Comparison of ENCODE assay signal across 8 mouse cellular contexts in the genomic region with DNA sequence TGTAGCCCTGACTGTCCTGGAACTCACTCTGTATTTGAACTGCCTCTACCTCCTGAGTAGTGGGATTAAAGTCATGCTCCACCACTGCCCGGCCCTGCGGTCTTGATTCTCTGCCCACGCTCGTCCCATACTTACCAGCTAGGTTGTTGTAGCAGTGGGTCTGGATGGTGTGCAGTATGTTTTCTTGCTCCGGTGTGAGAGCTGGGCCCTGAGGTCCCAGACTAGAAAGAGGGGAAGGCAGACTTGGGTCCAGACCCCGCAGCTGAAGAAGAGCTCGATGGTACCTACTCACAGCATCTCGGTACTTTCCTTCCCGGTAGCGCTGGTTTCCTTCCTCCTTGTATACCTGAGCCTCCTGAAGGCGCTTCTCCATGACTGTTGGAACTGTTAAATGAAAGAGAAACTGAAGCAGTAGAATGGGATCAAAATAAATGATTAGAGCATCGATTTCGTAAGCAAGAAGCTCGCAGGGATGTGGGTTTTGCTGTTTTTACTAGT. TPM values are rescaled to one million over a fixed set of nuclear protein-coding genes. Genes with fewer than 3 reads are reported as not detected.
DNase-seq lines count a peak whose midpoint lies in the region; ATAC-seq and TF ChIP-seq lines count a peak whose summit lies in the region.

No protein-coding gene starts in this region.

- peak; percentile 34 for DNase-seq in CD4-positive, CD25-positive, alpha-beta regulatory T cell, adult 2 months (ENCODE audit: low read depth, low spot score)
- DNase-seq in neural tube, embryonic 11.5 days (ENCODE audit: low spot score): no peak
- no peak for DNase-seq in neural tube, embryonic 10.5 days (ENCODE audit: extremely low spot score, low spot score)
- DNase-seq in limb, embryonic 10.5 days (ENCODE audit: low spot score): no peak
- no peak for DNase-seq in left cerebral cortex, adult 18-20 months (ENCODE audit: low spot score in 2 of 2)
- DNase-seq in left cerebral cortex, postnatal 10 days (ENCODE audit: extremely low spot score in 1 of 2, low spot score in 2 of 2): no peak

- intact Hi-C loops in left cerebral cortex, postnatal 10 days (cut with DNase I): loop anchor here (5.0 kb wide), 1 partner anchor 46 kb away; the partner anchor contains the start of genes Tmem179b and Tmem223

- 31% methylated on average over 14 of the region's 14 CpGs for WGBS in neural tube, embryonic 11.5 days
- WGBS in limb, embryonic 10.5 days: 31% methylated on average over 14 of the region's 14 CpGs
- 4% methylated on average over 14 of the region's 14 CpGs for WGBS in small intestine, adult 2 months

- no peak for TF ChIP-seq POLR2A in small intestine, adult 2 months (IDR thresholded peaks at IDR 0.05; ENCODE audit: low read depth, low read length)

- no peak for TF ChIP-seq CTCF in small intestine, adult 2 months (IDR thresholded peaks at IDR 0.05; ENCODE audit: extremely low read depth, insufficient read length, insufficient replicate concordance, low read depth, low read length)

- H3K4me2 ChIP-seq in neural tube, embryonic 11.5 days (ENCODE audit: low read depth): peak overlapping the region; percentile 98

- H3K27ac ChIP-seq in neural tube, embryonic 11.5 days (ENCODE audit: low read depth, low read length): peak overlapping the region; percentile 98
- peak overlapping the region; percentile 96 for H3K27ac ChIP-seq in limb, embryonic 10.5 days
- peak overlapping the region; percentile 96 for H3K27ac ChIP-seq in small intestine, adult 2 months (ENCODE audit: insufficient read depth, low read depth, low read length)

- H3K36me3 ChIP-seq in neural tube, embryonic 11.5 days (ENCODE audit: control insufficient read depth, insufficient read depth, low read length): peaks cover 5% of the 10 kb centered on the region; the same call in 1 of the 2 replicates
- peaks cover 59% of the 10 kb centered on the region for H3K36me3 ChIP-seq in limb, embryonic 10.5 days
- H3K36me3 ChIP-seq in small intestine, adult 2 months (ENCODE audit: control insufficient read depth, insufficient read depth, low read length): peaks cover 21% of the 10 kb centered on the region

- peaks cover 30% of the 10 kb centered on the region for H3K4me1 ChIP-seq in neural tube, embryonic 11.5 days (ENCODE audit: control insufficient read depth, insufficient read depth, low read length)
- peaks cover 40% of the 10 kb centered on the region for H3K4me1 ChIP-seq in limb, embryonic 10.5 days
- H3K4me1 ChIP-seq in small intestine, adult 2 months (ENCODE audit: control insufficient read depth, insufficient read depth, insufficient read length, low read length): peaks cover 2% of the 10 kb centered on the region; the same call in 1 of the 2 replicates

- no peaks in the 10 kb centered on the region for H3K9me3 ChIP-seq in neural tube, embryonic 11.5 days (ENCODE audit: control insufficient read depth, low read length)
- H3K9me3 ChIP-seq in limb, embryonic 10.5 days (replicated peaks): no peaks in the 10 kb centered on the region

- H3K4me3 ChIP-seq in neural tube, embryonic 11.5 days (ENCODE audit: low read depth, low read length): peak overlapping the region; percentile 88
- H3K4me3 ChIP-seq in limb, embryonic 10.5 days: peak overlapping the region; percentile 72
- peak overlapping the region; percentile 96 for H3K4me3 ChIP-seq in small intestine, adult 2 months (ENCODE audit: low read depth, low read length)

- no peak for ATAC-seq in CD4-positive, CD25-positive, alpha-beta regulatory T cell, adult 4 months
- no peak for ATAC-seq in neural tube, embryonic 11.5 days (ENCODE audit: insufficient read depth, low FRiP score, low TSS enrichment)

- peak overlapping the region; percentile 58 for H3K9ac ChIP-seq in neural tube, embryonic 11.5 days (ENCODE audit: low read length)

- no peaks in the 10 kb centered on the region for H3K27me3 ChIP-seq in neural tube, embryonic 11.5 days (ENCODE audit: control insufficient read depth, insufficient read depth, low read length)
- no peaks in the 10 kb centered on the region for H3K27me3 ChIP-seq in limb, embryonic 10.5 days (ENCODE audit: low read depth, poor library complexity, severe bottlenecking)
- H3K27me3 ChIP-seq in small intestine, adult 2 months (ENCODE audit: control insufficient read depth, insufficient read depth, low read length): no peaks in the 10 kb centered on the region

RNA-seq across cellular contexts. Expression of gene Ttc9c, which starts 0.8 kb away (rescaled TPM):
- 10 to 100 TPM; 41.6 to 59.0 TPM for polyA plus RNA-seq in CD4-positive, CD25-positive, alpha-beta regulatory T cell, adult 4 months (2017; shearing (Covaris generic))
- polyA plus RNA-seq in neural tube, embryonic 11.5 days (2014; fragmentation: Nextera tagmentation; extraction: Ambion mirVana): 50.6 and 51.6 TPM in 2 replicates
- polyA plus RNA-seq in limb, embryonic 10.5 days (2016; fragmentation: Nextera tagmentation; extraction: Ambion mirVana): 80.2 and 85.2 TPM in 2 replicates
- polyA plus RNA-seq in small intestine, adult 2 months (2012; rRNA removed): 5.7 and 8.9 TPM in 2 replicates
- 10 to 100 TPM; 38.7 to 42.4 TPM for total RNA-seq in left cerebral cortex, adult 18-20 months (2021)
- total RNA-seq in left cerebral cortex, postnatal 10 days (2021): 10 to 100 TPM; 27.7 to 29.0 TPM

RNA-seq across cellular contexts. Expression of gene Hnrnpul2, which starts 1.5 kb away (rescaled TPM):
- 1 to 10 TPM; 4.2 to 6.9 TPM for polyA plus RNA-seq in CD4-positive, CD25-positive, alpha-beta regulatory T cell, adult 4 months (2017; shearing (Covaris generic))
- polyA plus RNA-seq in neural tube, embryonic 11.5 days (2014; fragmentation: Nextera tagmentation; extraction: Ambion mirVana): 5.7 and 6.1 TPM in 2 replicates
- 4.7 and 5.2 TPM in 2 replicates for polyA plus RNA-seq in limb, embryonic 10.5 days (2016; fragmentation: Nextera tagmentation; extraction: Ambion mirVana)
- 9.2 and 20.9 TPM in 2 replicates for polyA plus RNA-seq in small intestine, adult 2 months (2012; rRNA removed)
- 100 to 1,000 TPM; 123 to 127 TPM for total RNA-seq in left cerebral cortex, adult 18-20 months (2021)
- total RNA-seq in left cerebral cortex, postnatal 10 days (2021): 10 to 100 TPM; 98.6 to 98.9 TPM

RNA-seq across cellular contexts. Expression of gene AC129217.1, which starts 11.2 kb away (rescaled TPM):
- polyA plus RNA-seq in CD4-positive, CD25-positive, alpha-beta regulatory T cell, adult 4 months (2017; shearing (Covaris generic)): not detected
- 0.57 TPM in 1 of 2 replicates, not detected in the other for polyA plus RNA-seq in neural tube, embryonic 11.5 days (2014; fragmentation: Nextera tagmentation; extraction: Ambion mirVana)
- not detected in 2 replicates for polyA plus RNA-seq in limb, embryonic 10.5 days (2016; fragmentation: Nextera tagmentation; extraction: Ambion mirVana)
- 4.6 TPM in 1 of 2 replicates, not detected in the other for polyA plus RNA-seq in small intestine, adult 2 months (2012; rRNA removed)
- 1 to 10 TPM in 1 of 2 experiments, not detected in 1; 2.3 TPM for total RNA-seq in left cerebral cortex, adult 18-20 months (2021)
- 1 to 10 TPM in 1 of 2 experiments, not detected in 1; 1.9 TPM for total RNA-seq in left cerebral cortex, postnatal 10 days (2021)

RNA-seq across cellular contexts. Expression of gene Zbtb3, which starts 16.0 kb away (rescaled TPM):
- polyA plus RNA-seq in CD4-positive, CD25-positive, alpha-beta regulatory T cell, adult 4 months (2017; shearing (Covaris generic)): 1 to 10 TPM; 2.1 to 4.7 TPM
- polyA plus RNA-seq in neural tube, embryonic 11.5 days (2014; fragmentation: Nextera tagmentation; extraction: Ambion mirVana): 6.6 and 7.2 TPM in 2 replicates
- 5.9 and 6.1 TPM in 2 replicates for polyA plus RNA-seq in limb, embryonic 10.5 days (2016; fragmentation: Nextera tagmentation; extraction: Ambion mirVana)
- 0.60 and 0.86 TPM in 2 replicates for polyA plus RNA-seq in small intestine, adult 2 months (2012; rRNA removed)
- 1 to 10 TPM; 5.5 to 6.0 TPM for total RNA-seq in left cerebral cortex, adult 18-20 months (2021)
- total RNA-seq in left cerebral cortex, postnatal 10 days (2021): 1 to 10 TPM; 4.5 to 5.5 TPM

RNA-seq across cellular contexts. Expression of gene Bscl2, which starts 18.9 kb away (rescaled TPM):
- 10 to 100 TPM; 86.8 to 98.9 TPM for polyA plus RNA-seq in CD4-positive, CD25-positive, alpha-beta regulatory T cell, adult 4 months (2017; shearing (Covaris generic))
- 54.1 and 55.3 TPM in 2 replicates for polyA plus RNA-seq in neural tube, embryonic 11.5 days (2014; fragmentation: Nextera tagmentation; extraction: Ambion mirVana)
- polyA plus RNA-seq in limb, embryonic 10.5 days (2016; fragmentation: Nextera tagmentation; extraction: Ambion mirVana): 37.2 and 42.5 TPM in 2 replicates
- 54.3 and 82.6 TPM in 2 replicates for polyA plus RNA-seq in small intestine, adult 2 months (2012; rRNA removed)
- total RNA-seq in left cerebral cortex, adult 18-20 months (2021): 100 to 1,000 TPM in 1 of 2 experiments, 10 to 100 TPM in 1; 98.1 to 112 TPM
- total RNA-seq in left cerebral cortex, postnatal 10 days (2021): 10 to 100 TPM; 96.1 to 97.0 TPM
